Mouse (Mus musculus) liver, postnatal 0 days (tissue): ENCODE results near the gene Kcnq5. TPM values are rescaled to one million over a fixed set of nuclear protein-coding genes. Genes with fewer than 3 reads are reported as not detected.

Experiments used
- ATAC-seq: fragments of 200-750 bp; cut with Nextera tagmentation; 2 replicates; pipeline ENCODE4 v1.8.0; 2017; ENCODE audit warnings: mild to moderate bottlenecking, moderate library complexity
- DNase-seq: peaks from one replicate; pipeline ENCODE4 v3.0.0-alpha.2; 2016
- H3K27ac ChIP-seq: fragments of 300-500 bp; sonication (generic); 2 replicates; pipeline ENCODE4 v1.5.1; 2014; ENCODE audit warnings: antibody characterized with exemption, moderate library complexity, mild to moderate bottlenecking, low read depth
- H3K27me3 ChIP-seq: fragments of 300-500 bp; sonication (generic); 2 replicates; pipeline ENCODE4 v1.6.1; 2014; ENCODE audit warnings: low read length, control low read depth, mixed read lengths; ENCODE audit not compliant: insufficient read depth
- H3K36me3 ChIP-seq: fragments of 300-500 bp; sonication (generic); replicated peaks from 2 replicates; pipeline ENCODE4 v1.6.1; 2014; ENCODE audit warnings: mild to moderate bottlenecking, control low read depth, low read length, moderate library complexity, mixed read lengths; ENCODE audit not compliant: insufficient read depth
- H3K4me1 ChIP-seq: fragments of 300-500 bp; sonication (generic); 2 replicates; pipeline ENCODE4 v1.6.1; 2014; ENCODE audit warnings: antibody characterized with exemption, mild to moderate bottlenecking, control low read depth; ENCODE audit not compliant: insufficient read depth
- H3K4me2 ChIP-seq: fragments of 300-500 bp; sonication (generic); 2 replicates; pipeline ENCODE4 v1.6.1; 2014; ENCODE audit warnings: low read depth, mild to moderate bottlenecking, low read length, moderate library complexity, mixed read lengths
- H3K4me3 ChIP-seq: fragments of 300-500 bp; sonication (generic); 2 replicates; pipeline ENCODE4 v1.5.1; 2014; ENCODE audit warnings: low read depth, low read length
- H3K9ac ChIP-seq: fragments of 300-500 bp; sonication (generic); replicated peaks from 2 replicates; pipeline ENCODE4 v1.6.1; 2014; ENCODE audit warnings: mild to moderate bottlenecking, moderate library complexity
- H3K9me3 ChIP-seq: fragments of 300-500 bp; sonication (generic); 2 replicates; pipeline ENCODE4 v1.6.1; 2016; ENCODE audit warnings: mild to moderate bottlenecking, control low read depth, low read length, mixed read lengths
- CTCF ChIP-seq: sonication (generic); IDR thresholded peaks from 2 replicates; pipeline ENCODE4 v1.5.1; 2016; ENCODE audit warnings: antibody characterized with exemption, low read depth
- EP300 ChIP-seq: IDR thresholded peaks from 2 replicates; pipeline ENCODE4 v1.6.1; 2016; ENCODE audit warnings: antibody characterized with exemption, low read depth, mild to moderate bottlenecking
- WGBS: fragments of 180-500 bp; shearing (Covaris S2); extraction: QIAGEN DNeasy Blood & Tissue Kit; methylation state at CpG from one replicate; pipeline ENCODE4 v1.1.7; 2014; ENCODE audit not compliant: insufficient replicate concordance; 5-methylcytosine and 5-hydroxymethylcytosine counted together
- polyA plus RNA-seq: library from polyadenylated mRNA; unstranded; fragments of >200 nt; fragmentation: Nextera tagmentation; extraction: Ambion mirVana; gene quantifications from 2 replicates; pipeline ENCODE4 v1.2.1, GENCODE M21; 2015

Gene Kcnq5
- polyA plus RNA-seq, 1 experiment from 2014 or later, result 0.21 TPM

DNA sequence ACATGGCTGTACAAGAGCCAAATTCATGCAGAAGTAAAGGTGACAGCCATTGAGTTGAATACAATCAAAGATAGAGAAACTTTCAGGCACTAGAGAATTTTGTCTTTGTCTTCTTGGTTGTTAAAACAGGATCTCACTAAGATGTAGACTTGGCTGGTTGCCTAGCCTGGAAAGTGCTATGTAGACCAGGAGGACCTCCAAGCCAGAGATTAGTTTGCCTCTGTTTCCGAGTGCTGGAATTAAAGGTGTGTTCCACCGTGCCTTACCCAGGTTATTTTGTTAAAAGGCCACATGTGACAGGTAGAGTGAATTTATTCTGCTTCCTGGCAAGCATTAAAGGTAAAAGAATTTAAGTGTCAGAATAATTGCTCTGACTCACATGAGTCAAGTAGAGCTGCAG lies 271.3 kb downstream of the Kcnq5 start:
- Histone ChIP-seq H3K4me1 (no peaks in the 10 kb centered on the region), H3K36me3 (no peaks in the 10 kb centered on the region), H3K27ac (no peak overlapping the region), H3K9me3 (no peaks in the 10 kb centered on the region), H3K9ac (no peak overlapping the region), H3K4me2 (no peak overlapping the region), H3K4me3 (no peak overlapping the region), H3K27me3 (no peaks in the 10 kb centered on the region)
- TF ChIP-seq CTCF (no peak), EP300 (no peak)
- 68% methylated on average over 2 of the region's 2 CpGs for WGBS
- DNase-seq (no peak), ATAC-seq (no peak)

DNA sequence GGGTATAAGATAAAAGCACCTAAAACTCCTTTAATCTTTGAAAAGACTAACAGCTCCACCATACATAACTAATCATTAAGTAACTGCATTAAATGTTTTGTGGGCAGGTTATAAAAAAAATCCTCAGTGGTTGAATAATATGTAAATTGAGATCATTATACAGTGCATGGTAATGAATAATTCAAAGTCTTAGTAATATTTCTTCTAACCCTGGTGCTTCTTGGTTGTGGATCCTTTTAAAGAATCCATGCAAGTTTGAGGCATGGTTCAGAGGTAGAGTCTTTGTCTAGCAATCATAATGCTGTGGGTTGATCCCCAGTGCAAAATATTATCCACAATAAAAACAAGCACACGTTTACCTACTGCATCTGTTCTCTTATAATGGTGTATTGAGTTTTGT lies 272.8 kb downstream of the Kcnq5 start:
- ATAC-seq, result no peak
- Histone ChIP-seq H3K9ac (no peak overlapping the region), H3K36me3 (no peaks in the 10 kb centered on the region), H3K27ac (no peak overlapping the region), H3K4me2 (no peak overlapping the region), H3K4me1 (no peaks in the 10 kb centered on the region), H3K4me3 (no peak overlapping the region), H3K27me3 (no peaks in the 10 kb centered on the region), H3K9me3 (no peaks in the 10 kb centered on the region)
- DNase-seq, result no peak
- no peak for TF ChIP-seq EP300
- TF ChIP-seq CTCF, result no peak
- 58% methylated on average over 1 of the region's 1 CpGs for WGBS

DNA sequence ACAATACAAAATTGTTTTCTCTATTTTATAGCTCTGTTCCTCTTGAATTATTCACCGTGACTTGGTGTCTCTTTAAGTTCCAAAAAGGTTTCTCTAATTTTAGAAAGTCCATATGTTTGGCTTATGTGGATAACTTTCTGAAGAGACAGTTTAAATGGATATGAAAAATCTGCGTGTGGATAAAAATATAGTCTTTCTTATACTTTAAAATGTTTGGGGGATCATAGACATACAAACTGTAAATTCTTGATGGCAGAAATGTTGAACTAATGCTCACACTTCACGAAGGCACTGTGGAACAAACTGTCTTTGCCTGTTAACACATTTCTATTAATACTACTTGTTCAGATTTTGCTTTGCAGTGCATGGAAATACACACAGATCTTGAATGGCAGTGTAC lies 277.3 kb downstream of the Kcnq5 start:
- no peak overlapping the region for H3K4me2 ChIP-seq
- no peak for TF ChIP-seq CTCF
- TF ChIP-seq EP300, result no peak
- H3K4me3 ChIP-seq, result no peak overlapping the region
- no peak overlapping the region for H3K27ac ChIP-seq
- 74% methylated on average over 3 of the region's 3 CpGs for WGBS
- no peak for DNase-seq
- no peaks in the 10 kb centered on the region for H3K27me3 ChIP-seq
- H3K9me3 ChIP-seq, result no peaks in the 10 kb centered on the region
- no peaks in the 10 kb centered on the region for H3K36me3 ChIP-seq
- ATAC-seq, result no peak
- no peak overlapping the region for H3K9ac ChIP-seq
- no peaks in the 10 kb centered on the region for H3K4me1 ChIP-seq

DNA sequence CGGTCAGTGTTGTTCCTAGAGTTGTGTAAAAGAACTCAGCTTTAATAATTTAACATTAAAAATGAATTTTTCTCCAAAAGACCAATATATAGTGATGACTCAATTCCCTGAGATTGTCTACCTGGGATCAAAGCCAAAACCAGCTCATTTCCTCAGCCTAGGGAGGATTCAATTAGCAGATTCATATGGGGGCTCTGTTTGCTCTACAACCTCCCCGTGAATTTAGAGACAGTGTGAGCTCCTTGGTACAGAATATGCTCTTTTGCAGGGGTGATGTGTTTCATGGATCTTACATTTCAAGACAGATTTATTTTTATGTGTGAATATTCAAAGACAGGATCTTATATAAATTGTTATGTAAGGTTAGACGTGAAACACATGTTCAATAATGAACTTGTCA lies 284.9 kb downstream of the Kcnq5 start:
- no peak for TF ChIP-seq CTCF
- no peak for TF ChIP-seq EP300
- H3K4me2 ChIP-seq, result no peak overlapping the region
- H3K4me1 ChIP-seq, result no peaks in the 10 kb centered on the region
- WGBS, result 75% methylated on average over 3 of the region's 3 CpGs
- H3K4me3 ChIP-seq, result no peak overlapping the region
- no peaks in the 10 kb centered on the region for H3K9me3 ChIP-seq
- H3K9ac ChIP-seq, result no peak overlapping the region
- no peaks in the 10 kb centered on the region for H3K36me3 ChIP-seq
- no peak for ATAC-seq
- no peak overlapping the region for H3K27ac ChIP-seq
- H3K27me3 ChIP-seq, result no peaks in the 10 kb centered on the region
- DNase-seq, result no peak

DNA sequence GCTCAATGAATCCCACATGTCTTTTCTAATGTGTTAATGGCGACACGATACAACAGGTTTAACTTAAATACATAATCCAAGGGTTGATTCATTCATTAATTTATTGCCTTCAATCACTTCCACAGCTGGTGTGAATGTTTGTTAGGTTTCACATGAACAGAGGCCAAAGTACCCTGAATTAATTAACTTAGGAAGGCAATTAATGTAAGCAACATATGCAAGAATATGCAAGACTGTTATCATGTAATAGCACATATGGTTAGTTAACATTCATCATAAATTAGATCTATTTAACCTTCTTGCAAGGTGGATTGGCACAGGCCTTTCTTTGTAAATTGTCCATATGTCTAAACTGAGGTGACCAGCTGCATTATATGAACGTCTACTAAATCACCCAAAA lies 300.9 kb downstream of the Kcnq5 start:
- TF ChIP-seq EP300, result no peak
- no peak for TF ChIP-seq CTCF
- no peaks in the 10 kb centered on the region for H3K36me3 ChIP-seq
- no peak overlapping the region for H3K4me3 ChIP-seq
- H3K27ac ChIP-seq, result no peak overlapping the region
- 82% methylated on average over 3 of the region's 3 CpGs for WGBS
- DNase-seq, result no peak
- H3K9ac ChIP-seq, result no peak overlapping the region
- no peaks in the 10 kb centered on the region for H3K4me1 ChIP-seq
- H3K27me3 ChIP-seq, result no peaks in the 10 kb centered on the region
- no peaks in the 10 kb centered on the region for H3K9me3 ChIP-seq
- H3K4me2 ChIP-seq, result no peak overlapping the region
- no peak for ATAC-seq

DNA sequence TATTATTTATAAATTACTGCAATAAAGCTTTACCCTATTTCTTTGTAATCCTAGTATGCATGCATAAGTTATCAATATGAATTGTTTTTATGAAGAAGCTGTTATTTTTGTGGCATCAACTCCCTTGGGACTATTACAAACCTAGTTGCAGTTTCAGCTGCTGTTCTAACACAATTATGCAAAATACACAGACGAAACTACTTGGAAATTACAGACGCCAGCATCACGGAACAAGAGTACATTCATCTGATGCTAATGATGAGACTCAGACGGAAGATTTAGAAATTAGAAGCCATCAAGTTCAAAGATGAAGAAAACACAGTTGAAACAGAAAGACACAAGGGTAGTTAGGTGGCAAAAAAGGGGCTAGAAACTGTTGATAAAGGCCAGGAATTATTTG lies 310.9 kb downstream of the Kcnq5 start:
- 73% methylated on average over 4 of the region's 4 CpGs for WGBS
- Histone ChIP-seq H3K27ac (no peak overlapping the region), H3K36me3 (no peaks in the 10 kb centered on the region), H3K9ac (no peak overlapping the region), H3K4me1 (no peaks in the 10 kb centered on the region), H3K4me3 (no peak overlapping the region), H3K27me3 (no peaks in the 10 kb centered on the region), H3K4me2 (no peak overlapping the region), H3K9me3 (no peaks in the 10 kb centered on the region)
- ATAC-seq (no peak), DNase-seq (no peak)
- TF ChIP-seq EP300 (no peak), CTCF (no peak)

DNA sequence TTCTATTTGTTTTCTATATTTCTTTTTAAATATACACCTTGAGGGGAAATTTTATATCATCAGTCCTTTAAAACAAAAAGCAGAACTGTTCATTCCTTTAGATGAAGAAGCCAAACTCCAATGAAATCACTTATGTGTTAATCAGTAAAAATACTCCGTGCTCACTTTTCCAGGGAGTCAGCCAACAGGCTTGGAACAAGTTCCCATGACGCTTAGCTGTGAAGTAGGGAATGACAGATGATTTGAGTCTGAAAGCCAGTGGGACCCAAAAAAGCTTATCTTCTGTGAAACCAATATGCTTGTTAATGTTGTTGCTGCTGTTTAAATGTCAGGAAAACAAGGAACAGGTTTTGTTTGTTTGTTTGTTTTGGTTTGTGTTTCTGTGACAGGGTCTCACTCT lies 326.3 kb downstream of the Kcnq5 start:
- DNase-seq (no peak), ATAC-seq (no peak)
- H3K4me3 ChIP-seq, result no peak overlapping the region
- H3K27ac ChIP-seq, result no peak overlapping the region
- no peaks in the 10 kb centered on the region for H3K27me3 ChIP-seq
- WGBS, result 64% methylated on average over 2 of the region's 2 CpGs
- no peak overlapping the region for H3K9ac ChIP-seq
- H3K4me2 ChIP-seq, result no peak overlapping the region
- H3K9me3 ChIP-seq, result no peaks in the 10 kb centered on the region
- no peaks in the 10 kb centered on the region for H3K36me3 ChIP-seq
- TF ChIP-seq CTCF, result no peak
- TF ChIP-seq EP300, result no peak
- H3K4me1 ChIP-seq, result no peaks in the 10 kb centered on the region
